Mouse (Mus musculus) ES-Bruce4 (cell line): ENCODE results near the gene Chchd6.

Experiments
- CTCF ChIP-seq: IDR thresholded peaks from one replicate; pipeline ENCODE4 v1.8.1; 2011; ENCODE audit warnings: low read depth, low read length
- EP300 ChIP-seq: IDR thresholded peaks from 2 replicates; pipeline ENCODE4 v1.6.1; 2011; ENCODE audit warnings: low read depth, low read length; ENCODE audit not compliant: insufficient read depth
- POLR2A ChIP-seq: IDR thresholded peaks from one replicate; pipeline ENCODE4 v1.8.1; 2011; ENCODE audit warnings: low read length; ENCODE audit not compliant: insufficient read depth

DNA sequence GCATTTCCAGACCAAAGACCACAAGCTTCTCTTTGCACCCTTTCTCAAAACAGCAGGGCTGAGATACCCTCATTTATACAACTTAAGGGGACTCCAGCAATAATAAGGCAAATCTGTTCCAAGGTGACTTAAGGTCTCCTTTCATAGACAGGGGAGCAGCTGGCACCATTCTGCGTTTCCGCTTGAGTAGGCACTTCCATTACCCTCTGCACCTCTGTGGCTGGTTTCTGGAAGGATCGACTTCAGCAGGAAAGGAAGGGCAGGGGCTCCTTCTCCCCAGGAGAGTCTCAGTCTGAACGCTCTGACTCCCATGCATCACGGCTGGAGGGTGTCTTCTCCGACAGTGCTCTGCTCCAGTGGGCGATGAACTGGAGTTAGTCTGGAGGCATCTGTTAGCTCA lies 37.7 kb upstream of the Chchd6 start:
- no peak for TF ChIP-seq EP300
- no peak for TF ChIP-seq CTCF
- TF ChIP-seq POLR2A, result no peak
